Mouse (Mus musculus) brain, adult 2 months (tissue): ENCODE data around the gene Rilp.

Experiments
- DNase-seq: peaks from one replicate; pipeline ENCODE4 v3.0.0; 2011; ENCODE audit warnings: low read depth, low spot score

Rilp gene

DNA sequence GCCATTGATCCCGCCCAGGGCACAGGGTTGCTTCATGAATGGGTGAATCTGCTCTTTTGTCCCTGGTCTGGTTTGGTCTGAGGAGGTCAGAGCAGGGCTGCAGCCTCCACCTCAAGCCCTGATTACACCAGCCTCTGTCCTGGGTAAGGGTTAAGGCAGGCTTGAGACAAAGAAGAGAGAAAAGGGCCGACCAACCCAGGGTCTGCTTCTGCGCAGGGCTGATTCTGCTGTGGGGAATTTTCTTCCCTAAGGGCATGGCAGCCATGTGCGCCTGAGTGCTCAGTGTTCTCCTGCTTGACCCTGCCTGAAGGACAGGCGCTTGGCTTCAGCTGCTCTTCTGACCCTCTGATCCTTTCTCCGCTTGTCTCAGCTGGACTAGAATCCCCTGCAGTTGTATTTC, 47.2 kb downstream of the Rilp start:
- DNase-seq = no peak

DNA sequence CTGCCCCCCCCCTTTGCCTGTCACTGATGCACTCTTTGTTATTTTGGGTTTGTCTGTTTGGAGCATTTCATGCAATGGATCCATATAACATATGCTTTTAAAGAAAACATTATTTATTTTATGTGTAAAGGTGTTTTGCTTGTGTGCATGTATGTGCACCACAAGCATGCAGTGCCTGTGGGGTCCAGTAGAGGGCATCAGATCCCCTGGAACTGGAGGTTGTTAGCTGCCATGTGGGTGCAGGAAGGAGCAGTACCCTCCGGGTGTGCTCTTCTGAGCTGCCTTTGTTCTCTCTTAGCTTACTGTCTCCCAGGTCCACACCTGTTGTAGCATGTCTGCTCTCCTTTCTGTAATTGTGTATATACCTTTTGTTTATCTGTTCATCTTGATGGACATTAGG, 48.2 kb downstream of the Rilp start:
- no peak for DNase-seq

DNA sequence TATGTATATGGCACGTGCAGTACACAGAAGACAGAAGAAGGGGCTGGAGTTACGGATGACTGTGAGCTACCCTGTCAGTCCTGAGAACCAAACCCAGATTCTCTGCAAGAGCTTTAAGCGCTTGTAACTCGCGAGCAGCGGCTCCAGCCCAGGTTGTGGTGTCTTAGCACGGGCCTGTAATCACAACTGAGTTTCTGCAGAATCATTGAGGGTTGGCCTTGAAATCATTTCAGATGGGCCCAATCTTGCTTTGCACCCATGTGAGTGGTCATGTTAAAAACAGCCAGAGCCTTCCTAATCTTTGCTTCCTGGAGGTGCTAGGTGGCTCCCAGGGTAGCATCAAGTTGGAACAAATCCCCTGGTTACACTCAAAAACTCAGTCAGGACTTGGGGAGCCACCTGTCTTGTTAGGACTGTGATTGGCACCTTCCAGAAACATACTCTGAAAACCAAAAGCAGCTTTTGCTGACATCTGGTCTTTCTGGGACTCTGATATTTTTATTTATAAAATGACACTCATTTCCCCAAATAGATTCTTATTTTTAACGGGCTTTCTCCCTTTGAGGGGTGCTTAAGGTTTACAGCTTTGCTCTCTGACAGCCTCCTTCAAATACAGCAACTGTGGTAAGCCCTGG, 50.1 kb downstream of the Rilp start:
- DNase-seq = peak; percentile 48

DNA sequence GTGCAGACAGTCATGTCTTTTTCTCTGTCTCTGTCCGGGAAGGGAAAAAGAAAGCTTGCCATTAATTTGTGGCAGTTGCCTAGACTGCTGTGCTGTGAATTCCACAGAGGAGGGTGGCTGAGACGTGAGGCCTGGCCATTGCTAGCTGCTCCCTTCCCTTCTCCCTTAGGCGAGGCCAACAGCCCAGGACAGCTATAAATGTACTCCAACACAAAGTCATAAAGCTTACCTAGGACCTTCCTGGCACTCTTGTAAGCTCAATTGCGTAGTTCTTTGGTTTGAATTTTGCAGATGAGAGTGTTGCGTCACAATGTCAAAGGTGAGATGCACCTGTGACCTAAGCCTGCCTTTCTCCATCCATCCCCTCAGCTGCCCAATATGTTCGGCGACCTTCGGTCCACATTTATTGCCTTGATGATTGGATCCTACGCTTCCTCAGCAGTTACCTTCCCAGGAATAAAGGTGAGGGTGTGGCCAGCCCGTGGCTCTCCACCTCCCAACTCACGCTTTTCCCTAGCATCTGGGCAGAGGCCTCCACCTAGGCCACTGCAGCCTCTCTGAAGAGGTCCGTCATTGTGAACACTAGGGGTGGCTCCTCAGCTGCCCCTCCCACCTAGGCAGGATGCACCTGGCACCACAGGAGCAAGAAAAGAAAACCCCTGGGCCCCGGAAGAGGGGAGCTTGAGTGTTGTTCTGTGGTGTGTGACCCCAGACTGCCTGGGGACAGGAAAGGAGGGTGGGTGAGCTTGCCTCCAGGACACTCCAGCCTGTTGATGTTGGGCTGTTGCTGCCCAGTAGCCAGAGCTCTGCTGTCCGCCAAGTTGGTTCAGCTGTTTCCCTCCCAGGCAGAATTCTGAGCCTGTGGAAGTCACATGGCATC, 50.9 kb downstream of the Rilp start:
- DNase-seq = no peak

DNA sequence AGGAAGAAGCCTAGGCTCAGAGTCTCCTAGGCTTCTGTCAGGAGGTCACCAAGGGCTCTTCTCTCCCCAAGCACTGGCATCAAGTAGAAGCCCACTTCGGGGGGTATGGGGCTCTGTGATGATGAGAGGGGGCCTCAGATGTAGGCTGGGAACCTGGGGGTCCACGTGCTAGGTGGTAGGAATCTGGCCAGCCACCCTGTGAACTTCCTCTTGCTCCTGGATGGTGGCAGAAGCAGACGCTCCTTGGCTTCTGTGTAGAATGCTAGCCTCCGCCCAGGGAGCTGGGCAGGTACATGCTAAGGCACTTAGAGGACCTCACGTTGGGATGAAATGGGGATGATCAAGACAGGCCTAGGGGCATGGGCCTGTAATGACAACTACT, 51.5 kb downstream of the Rilp start:
- DNase-seq = no peak
